Mouse (Mus musculus): ENCODE measurements around the gene Fhod1. TPM values are rescaled to one million over a fixed set of nuclear protein-coding genes. Genes with fewer than 3 reads are reported as not detected.

The Fhod1 gene
- polyA plus RNA-seq, 1 experiment = 114 TPM

GRCm38 (mm10) chr8:105373032-105373431 is 25.3 kb upstream of the Fhod1 start, which contains the start of gene Plekhg4:
Plekhg4 (plus strand) TSS chr8:105373274.
- no peak for TF ChIP-seq CTCF (IDR thresholded peaks at IDR 0.05; ENCODE audit: insufficient read depth, low read length)
- Histone ChIP-seq H3K4me1 (ENCODE audit: control insufficient read depth, insufficient read depth, low read length) (peaks cover 2% of the 10 kb centered on the region; the same call in 1 of the 2 replicates), H3K4me3 (replicated peaks; ENCODE audit: extremely low read depth, low read depth, low read length) (no peak within 1 kb of the TSS)
- no peak for DNase-seq
- 53% methylated on average over 2 of the region's 2 CpGs for WGBS

- no peak overlapping the region for H3K4me3 ChIP-seq (replicated peaks; ENCODE audit: extremely low read depth, low read depth, low read length)
- H3K4me1 ChIP-seq (ENCODE audit: control insufficient read depth, insufficient read depth, low read length) = peaks cover 2% of the 10 kb centered on the region; the same call in 1 of the 2 replicates
- 76% methylated on average over 9 of the region's 9 CpGs for WGBS
- no peak for DNase-seq
- TF ChIP-seq POLR2A (IDR thresholded peaks at IDR 0.05; ENCODE audit: borderline replicate concordance, extremely low read depth, low read depth, low read length) = no peak
- no peak for TF ChIP-seq CTCF (IDR thresholded peaks at IDR 0.05; ENCODE audit: insufficient read depth, low read length)
These were observed 24.7 kb upstream of the Fhod1 start for GRCm38 (mm10) chr8:105372473-105372872.

- Histone ChIP-seq H3K4me3 (replicated peaks; ENCODE audit: extremely low read depth, low read depth, low read length) (no peak overlapping the region), H3K4me1 (ENCODE audit: control insufficient read depth, insufficient read depth, low read length) (no peaks in the 10 kb centered on the region)
- TF ChIP-seq POLR2A (IDR thresholded peaks at IDR 0.05; ENCODE audit: borderline replicate concordance, extremely low read depth, low read depth, low read length) (no peak), CTCF (IDR thresholded peaks at IDR 0.05; ENCODE audit: insufficient read depth, low read length) (no peak)
- DNase-seq = no peak
- WGBS = 65% methylated on average over 2 of the region's 2 CpGs
These were observed 19.4 kb upstream of the Fhod1 start for GRCm38 (mm10) chr8:105367107-105367506.

- no peak overlapping the region for H3K4me3 ChIP-seq (replicated peaks; ENCODE audit: extremely low read depth, low read depth, low read length)
- TF ChIP-seq POLR2A (IDR thresholded peaks at IDR 0.05; ENCODE audit: borderline replicate concordance, extremely low read depth, low read depth, low read length) (no peak), CTCF (IDR thresholded peaks at IDR 0.05; ENCODE audit: insufficient read depth, low read length) (no peak)
- 46% methylated on average over 12 of the region's 12 CpGs for WGBS
- H3K4me1 ChIP-seq (ENCODE audit: control insufficient read depth, insufficient read depth, low read length) = no peaks in the 10 kb centered on the region
- DNase-seq = no peak
These were observed 14.3 kb upstream of the Fhod1 start for GRCm38 (mm10) chr8:105361751-105362702.

- TF ChIP-seq POLR2A (IDR thresholded peaks at IDR 0.05; ENCODE audit: borderline replicate concordance, extremely low read depth, low read depth, low read length) = no peak
- no peak for TF ChIP-seq CTCF (IDR thresholded peaks at IDR 0.05; ENCODE audit: insufficient read depth, low read length)
- H3K4me3 ChIP-seq (replicated peaks; ENCODE audit: extremely low read depth, low read depth, low read length) = no peak overlapping the region
- no peak for DNase-seq
- 53% methylated on average over 4 of the region's 4 CpGs for WGBS
- H3K4me1 ChIP-seq (ENCODE audit: control insufficient read depth, insufficient read depth, low read length) = no peaks in the 10 kb centered on the region
These were observed 11.9 kb upstream of the Fhod1 start for GRCm38 (mm10) chr8:105359646-105360045.

- Histone ChIP-seq H3K4me1 (ENCODE audit: control insufficient read depth, insufficient read depth, low read length) (no peaks in the 10 kb centered on the region), H3K4me3 (replicated peaks; ENCODE audit: extremely low read depth, low read depth, low read length) (no peak overlapping the region)
- 78% methylated on average over 15 of the region's 15 CpGs for WGBS
- no peak for TF ChIP-seq CTCF (IDR thresholded peaks at IDR 0.05; ENCODE audit: insufficient read depth, low read length)
- no peak for DNase-seq
These were observed 11.5 kb upstream of the Fhod1 start for GRCm38 (mm10) chr8:105359208-105359607.

GRCm38 (mm10) chr8:105356681-105357080 is 8.9 kb upstream of the Fhod1 start:
- Histone ChIP-seq H3K4me1 (ENCODE audit: control insufficient read depth, insufficient read depth, low read length) (no peaks in the 10 kb centered on the region), H3K4me3 (replicated peaks; ENCODE audit: extremely low read depth, low read depth, low read length) (no peak overlapping the region)
- TF ChIP-seq POLR2A (IDR thresholded peaks at IDR 0.05; ENCODE audit: borderline replicate concordance, extremely low read depth, low read depth, low read length) = no peak
- TF ChIP-seq CTCF (IDR thresholded peaks at IDR 0.05; ENCODE audit: insufficient read depth, low read length) = no peak
- WGBS = 89% methylated on average over 14 of the region's 14 CpGs
- no peak for DNase-seq

- Histone ChIP-seq H3K4me3 (replicated peaks; ENCODE audit: extremely low read depth, low read depth, low read length) (no peak overlapping the region), H3K4me1 (ENCODE audit: control insufficient read depth, insufficient read depth, low read length) (no peaks in the 10 kb centered on the region)
- DNase-seq = no peak
- 69% methylated on average over 26 of the region's 26 CpGs for WGBS
- no peak for TF ChIP-seq POLR2A (IDR thresholded peaks at IDR 0.05; ENCODE audit: borderline replicate concordance, extremely low read depth, low read depth, low read length)
- no peak for TF ChIP-seq CTCF (IDR thresholded peaks at IDR 0.05; ENCODE audit: insufficient read depth, low read length)
These were observed 7.6 kb upstream of the Fhod1 start for GRCm38 (mm10) chr8:105355179-105356024.

GRCm38 (mm10) chr8:105354549-105354948 is 6.8 kb upstream of the Fhod1 start:
- DNase-seq = no peak
- no peaks in the 10 kb centered on the region for H3K4me1 ChIP-seq (ENCODE audit: control insufficient read depth, insufficient read depth, low read length)
- 92% methylated on average over 4 of the region's 4 CpGs for WGBS
- H3K4me3 ChIP-seq (replicated peaks; ENCODE audit: extremely low read depth, low read depth, low read length) = no peak overlapping the region
- TF ChIP-seq POLR2A (IDR thresholded peaks at IDR 0.05; ENCODE audit: borderline replicate concordance, extremely low read depth, low read depth, low read length) = no peak
- TF ChIP-seq CTCF (IDR thresholded peaks at IDR 0.05; ENCODE audit: insufficient read depth, low read length) = no peak

Measured in lung, adult 2 months (tissue).